Mouse (Mus musculus) T-cell, adult 2 months (primary cell): ENCODE data around the gene Lrmda.
"Not testable (repeated sequence)": the region's sequence is repeated elsewhere in the genome, so short reads cannot be mapped to it uniquely, and the experiment has no call there.

Experiments
- DNase-seq: peaks from one replicate; pipeline ENCODE4 v3.0.0; 2022; ENCODE audit warnings: low spot score

The Lrmda gene

DNA sequence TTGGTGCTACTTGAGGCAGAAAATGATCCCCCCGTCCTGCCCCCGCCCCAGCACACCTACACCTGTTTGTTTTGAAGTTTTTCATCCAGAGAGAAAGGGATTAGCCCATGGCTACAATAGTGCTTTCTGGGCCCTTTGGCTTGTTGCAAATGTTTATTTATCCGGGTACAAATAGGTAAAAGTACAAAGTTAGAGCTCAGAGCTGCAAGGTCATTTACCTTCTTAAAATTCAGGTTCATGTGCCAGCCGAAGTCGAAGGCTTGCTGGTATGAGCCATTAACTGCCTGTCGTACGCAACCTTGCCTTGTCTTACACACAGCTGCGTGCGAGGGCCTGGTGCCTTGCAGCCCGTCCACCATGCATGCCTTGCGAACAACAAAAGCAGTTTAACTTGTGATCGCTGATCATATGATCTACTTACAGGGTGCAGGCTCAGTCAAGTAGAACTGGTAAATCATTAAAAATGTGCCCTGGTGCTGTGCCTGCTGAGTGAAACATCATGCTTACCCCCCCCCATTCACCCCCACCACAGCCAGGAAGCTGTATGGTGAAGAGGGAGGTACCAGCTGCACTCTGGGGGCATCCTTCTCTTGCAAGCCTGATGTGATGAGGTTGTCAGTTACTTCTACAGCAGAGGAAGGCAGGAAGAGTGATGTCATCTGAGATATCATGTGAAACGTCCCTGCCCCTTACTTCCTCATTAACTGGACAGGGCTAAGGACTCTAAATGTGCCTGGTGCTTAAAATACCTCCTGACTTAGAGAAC lies 781.5 kb downstream of the Lrmda start:
- peak; percentile 11 for DNase-seq

DNA sequence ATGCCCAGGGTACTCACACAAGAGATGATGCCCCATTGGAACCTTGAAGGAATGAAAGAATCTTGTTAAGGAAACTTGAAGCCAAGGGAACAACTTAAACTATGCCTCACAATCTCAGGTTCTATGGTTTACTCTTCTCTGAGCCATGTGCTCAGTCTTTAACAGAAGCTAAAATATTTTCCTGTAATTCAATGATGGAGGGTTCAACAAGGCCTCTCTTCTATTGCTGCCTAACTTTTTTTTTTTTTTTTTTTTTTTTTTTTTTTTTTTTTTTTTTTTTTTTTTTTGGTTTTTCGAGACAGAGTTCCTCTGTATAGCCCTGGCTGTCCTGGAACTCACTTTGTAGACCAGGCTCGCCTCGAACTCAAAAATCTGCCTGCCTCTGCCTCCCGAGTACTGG lies 782.2 kb downstream of the Lrmda start:
- DNase-seq: not testable (repeated sequence)

DNA sequence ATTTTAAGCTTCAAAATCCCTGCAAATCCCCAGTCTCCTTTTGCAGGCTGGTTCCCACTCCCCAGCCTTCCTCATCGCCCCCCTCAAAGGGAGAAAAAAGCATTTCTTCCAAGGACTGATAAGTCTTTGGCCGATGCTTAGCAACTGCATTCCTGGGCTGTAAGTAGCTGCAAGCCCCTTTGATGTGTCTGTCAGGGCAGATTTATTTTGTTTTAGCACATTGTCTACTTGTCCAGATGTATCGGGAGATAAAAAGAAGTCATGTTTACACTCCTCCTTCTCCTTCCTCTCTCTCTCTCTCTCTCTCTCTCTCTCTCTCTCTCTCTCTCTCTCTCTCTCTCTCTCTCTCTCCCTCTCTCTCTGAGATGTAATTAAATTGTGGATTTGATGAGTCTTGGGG lies 787.8 kb downstream of the Lrmda start:
- no peak for DNase-seq

DNA sequence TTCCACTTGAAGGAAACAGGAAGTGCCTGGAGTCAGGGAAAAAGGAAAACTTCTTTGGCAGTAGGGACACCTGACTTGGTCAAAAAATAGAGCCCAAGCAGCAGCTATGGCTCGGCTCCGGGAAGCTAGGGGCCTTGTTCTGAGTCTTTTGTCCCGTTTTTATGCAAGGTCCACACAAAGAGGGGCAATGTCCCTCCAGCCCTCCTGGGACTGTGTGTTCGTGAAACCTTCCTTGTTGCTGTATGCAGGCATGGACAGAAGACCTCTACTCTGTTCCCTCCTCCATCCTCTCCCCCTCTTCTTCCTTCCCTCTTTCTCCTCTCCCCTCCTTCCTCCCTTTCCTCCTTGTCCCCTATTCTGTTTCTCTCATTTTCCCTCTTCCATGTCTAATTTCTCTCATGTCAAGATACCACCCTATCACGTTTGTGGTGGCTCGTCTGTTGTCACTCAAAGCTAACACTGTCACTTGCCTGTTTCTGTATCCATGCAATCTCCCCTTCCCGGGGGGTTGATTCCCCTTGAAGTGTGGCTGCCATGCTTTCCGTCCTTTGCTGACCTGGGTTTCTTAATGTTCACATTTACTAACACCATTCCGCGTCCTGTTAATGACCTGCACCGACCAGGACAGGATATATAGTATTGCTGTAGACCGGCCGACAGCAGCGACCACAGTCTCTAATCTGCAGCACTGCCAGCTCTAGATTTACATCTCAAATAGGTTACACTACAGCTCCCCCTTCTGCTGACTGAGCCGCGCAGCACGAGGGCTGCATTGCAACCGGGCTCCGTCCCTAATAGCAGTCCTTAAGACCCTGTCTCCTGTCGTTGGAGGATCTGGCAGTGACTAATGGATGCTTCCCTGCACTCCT lies 788.4 kb downstream of the Lrmda start:
- DNase-seq: no peak

DNA sequence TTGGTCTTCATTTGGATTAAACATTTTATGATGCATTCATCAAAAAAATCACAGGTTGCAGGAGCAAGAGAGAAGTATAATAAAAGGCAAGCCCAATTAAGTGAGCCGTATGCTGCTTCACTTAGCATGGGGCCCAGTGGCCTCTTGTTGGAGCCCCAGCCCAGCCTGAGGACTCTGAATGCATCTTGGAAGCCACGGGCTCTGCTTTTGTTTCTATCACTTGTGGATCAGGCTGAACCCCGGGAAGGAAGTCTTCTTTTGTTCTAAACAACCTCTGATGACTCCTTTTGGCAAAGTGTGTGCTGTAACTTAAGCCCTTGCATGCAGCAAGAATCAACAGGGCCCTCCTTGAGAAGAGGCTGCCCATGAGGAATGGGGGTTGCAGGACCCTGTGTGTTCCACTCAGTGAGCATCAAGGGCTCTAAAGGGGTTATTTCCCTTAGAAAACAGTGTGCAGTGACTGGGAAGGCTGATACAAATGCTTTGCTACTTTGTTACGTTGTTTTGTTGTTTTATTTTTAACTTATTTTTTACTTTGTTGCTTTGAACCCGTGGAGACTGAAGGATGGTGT lies 789.2 kb downstream of the Lrmda start:
- DNase-seq: no peak

DNA sequence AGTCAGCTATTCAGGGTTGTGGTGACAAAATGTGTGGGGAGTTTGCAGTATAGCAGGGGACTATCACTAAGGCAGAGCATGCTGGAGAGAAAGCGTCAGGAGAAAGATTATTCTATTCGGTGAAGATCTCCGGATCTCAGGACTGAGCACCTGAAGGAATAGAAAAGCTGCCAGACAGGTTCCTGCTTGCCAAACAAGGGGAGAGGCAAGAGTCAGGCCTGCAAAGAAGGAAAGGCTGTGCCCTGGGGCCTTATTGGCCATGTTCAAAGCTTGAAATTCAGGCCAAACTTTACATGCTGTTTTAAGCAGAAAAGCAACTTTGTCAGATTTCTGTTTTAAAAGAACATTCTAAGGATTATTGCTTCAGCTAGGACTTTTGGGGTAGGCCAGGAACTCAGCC lies 789.7 kb downstream of the Lrmda start:
- no peak for DNase-seq

DNA sequence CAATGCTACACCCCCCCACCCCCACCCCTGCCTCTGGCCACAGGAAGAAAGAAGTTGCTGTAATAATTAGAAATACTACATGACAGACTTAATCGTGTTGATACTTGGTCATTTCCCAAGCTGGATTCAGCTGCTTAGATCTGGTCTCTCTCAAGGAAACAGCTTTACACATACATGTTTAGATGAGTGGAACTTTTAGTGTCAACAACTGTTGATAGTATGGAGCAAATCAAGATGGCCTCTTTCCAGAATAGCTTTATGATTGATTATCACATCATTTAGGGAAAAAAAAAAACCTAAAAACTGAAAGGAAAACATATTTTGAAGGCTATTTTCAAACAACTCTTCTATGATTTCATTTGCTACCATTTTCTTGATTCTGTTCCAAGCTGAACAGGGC lies 791.0 kb downstream of the Lrmda start:
- no peak for DNase-seq

DNA sequence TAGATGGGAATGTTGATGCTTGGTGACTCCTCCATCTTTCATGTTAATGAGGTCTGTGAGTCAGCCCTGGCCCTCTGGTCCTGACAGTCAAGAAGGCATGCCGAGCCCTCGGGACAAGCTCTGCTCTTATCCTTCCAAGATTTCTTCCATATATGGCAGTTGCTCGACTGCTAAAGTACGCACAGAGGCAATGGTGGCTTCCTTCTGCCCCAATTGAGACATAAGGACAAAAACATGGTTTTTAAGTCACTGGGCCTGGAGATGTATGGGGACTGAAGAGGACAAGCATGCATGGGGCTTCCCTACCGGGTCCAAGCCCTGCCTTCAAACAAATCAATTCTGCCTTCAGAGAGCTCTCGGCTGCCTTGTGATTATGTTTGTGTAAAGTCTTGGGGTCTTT lies 793.3 kb downstream of the Lrmda start:
- DNase-seq: no peak

DNA sequence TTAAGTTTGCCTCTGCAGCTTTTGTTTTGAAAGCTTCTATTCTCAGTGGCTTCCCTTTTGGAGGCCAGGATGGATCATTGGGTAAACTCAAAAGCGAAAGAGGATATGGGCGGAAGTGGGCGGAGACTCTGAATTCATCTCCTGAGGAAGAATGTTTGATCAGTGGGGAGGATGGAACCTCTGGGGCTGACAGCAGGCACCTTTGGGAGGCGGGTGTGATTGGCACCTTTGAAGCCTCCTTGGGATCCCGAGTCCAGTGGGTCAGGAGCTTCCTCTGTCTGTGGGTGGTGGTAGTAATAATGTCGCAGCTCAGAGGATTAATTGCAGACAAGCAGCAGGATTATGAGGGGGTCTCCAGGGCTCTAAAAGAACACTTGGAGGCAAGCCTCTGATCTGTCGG lies 793.9 kb downstream of the Lrmda start:
- DNase-seq: no peak

DNA sequence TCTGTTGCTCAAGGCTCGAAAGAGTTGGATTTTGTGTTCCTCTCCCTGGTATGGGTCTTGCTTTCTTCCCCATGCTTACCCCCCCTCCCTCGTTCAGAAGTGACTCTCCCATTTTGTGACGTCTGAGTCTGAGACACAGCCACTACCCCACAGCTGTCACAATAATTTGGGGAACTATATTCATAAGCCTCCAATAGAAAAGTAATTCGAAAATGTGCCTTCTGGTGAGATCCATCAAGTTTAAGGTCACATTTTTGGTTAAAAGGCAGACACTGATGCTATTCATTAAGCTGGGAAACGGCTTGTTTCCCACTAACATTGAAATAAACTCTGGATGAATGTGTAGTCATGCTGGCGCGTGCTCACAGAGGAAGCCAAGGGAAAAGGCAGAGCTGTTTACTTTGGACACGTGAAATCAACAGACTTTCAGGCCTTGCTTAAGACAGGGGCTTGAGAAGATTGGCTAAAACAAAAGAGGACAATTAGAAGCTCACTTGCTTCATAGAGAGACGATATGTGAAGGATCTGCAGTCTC lies 795.4 kb downstream of the Lrmda start:
- no peak for DNase-seq

DNA sequence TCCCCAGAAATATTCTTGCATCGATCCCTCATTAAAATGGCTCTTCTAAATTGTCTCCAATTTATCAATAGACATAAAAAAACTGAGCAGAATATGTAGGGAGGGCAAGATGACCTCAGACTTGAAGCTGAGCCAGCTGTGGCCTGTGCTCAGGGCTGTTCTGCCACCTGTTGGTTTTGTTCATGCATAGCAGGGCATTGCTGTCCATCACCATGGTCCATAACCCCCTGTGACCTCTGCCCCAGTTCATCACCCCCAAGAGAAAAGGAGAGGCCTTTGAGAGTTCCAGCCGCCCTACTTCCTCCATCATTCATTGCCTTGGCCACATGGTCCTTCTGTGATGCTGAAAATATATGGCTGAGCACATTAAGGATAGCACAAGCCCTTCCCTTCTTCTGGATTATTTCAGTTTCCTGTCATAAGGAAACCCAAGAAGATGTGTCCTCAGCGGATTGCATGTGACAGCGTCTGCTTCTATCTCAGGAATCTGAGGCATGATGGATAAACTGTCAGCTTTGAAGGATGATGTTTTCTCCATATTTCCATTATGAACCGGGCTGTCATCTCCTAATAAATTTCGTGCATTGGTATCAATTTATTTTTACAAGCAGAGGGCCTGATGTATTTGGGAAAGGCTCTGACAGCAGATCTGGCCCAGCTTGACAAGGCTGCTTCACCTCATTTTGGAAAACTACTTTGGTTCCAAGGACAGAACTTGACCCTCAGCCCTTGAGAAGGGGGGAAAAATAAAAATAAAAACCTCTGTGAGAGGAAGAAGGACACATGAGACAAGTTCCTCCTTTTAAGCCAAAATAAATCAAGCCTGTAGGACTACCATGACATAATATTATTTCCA lies 798.1 kb downstream of the Lrmda start:
- no peak for DNase-seq

DNA sequence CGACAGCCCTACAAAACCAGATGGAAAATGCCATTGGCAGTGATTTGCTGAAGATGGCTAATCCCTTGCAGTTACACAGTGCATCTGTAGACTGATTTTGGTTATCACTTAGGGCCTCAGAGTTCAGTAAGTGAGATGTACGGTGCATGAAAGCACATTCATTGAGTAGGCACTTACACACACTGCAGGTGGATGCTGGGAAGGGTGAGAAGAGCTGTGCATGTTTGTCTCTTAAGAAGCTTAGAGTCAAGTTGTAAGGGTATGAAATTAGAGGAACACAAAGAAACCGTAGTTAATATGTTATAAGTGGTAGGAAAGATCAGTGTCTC lies 798.7 kb downstream of the Lrmda start:
- DNase-seq: no peak

DNA sequence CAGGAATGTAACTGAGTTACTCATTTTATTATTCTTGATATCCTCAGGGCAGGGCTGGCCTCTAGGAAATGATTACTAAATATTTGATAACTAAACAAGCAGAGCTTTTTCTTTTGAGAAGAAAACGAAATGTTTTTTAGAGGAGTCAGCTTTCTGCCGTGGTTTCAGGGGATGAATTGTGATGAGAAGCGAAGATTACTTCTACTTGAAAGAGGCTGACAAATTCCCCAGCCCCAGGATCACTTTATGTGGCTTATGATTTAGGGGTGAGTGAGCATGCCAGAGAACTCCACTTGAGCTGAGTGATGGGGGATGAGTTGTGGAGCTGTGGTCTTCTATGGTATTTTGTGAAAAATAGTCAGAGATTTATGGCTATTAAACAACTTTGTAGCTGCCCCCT lies 803.4 kb downstream of the Lrmda start:
- DNase-seq: no peak

DNA sequence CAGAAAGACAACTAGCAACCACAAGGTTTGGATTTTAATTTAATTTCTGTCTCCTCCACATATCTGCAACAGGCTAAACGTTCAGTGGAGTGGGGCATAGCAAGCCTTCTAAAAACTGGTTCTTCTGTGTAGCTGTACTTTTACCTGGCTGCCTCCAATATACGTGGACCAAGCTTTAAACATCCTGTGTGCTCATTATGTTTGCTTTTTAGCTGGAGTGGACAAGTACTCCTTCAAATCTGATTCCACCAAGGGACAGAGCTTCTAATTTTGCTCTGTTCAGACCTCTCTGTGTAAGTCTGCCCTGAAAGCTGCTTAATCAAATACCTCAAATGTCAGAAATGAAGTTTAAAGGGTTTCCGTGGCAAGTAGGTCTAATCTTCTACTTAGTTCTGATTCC lies 807.3 kb downstream of the Lrmda start:
- DNase-seq: no peak

DNA sequence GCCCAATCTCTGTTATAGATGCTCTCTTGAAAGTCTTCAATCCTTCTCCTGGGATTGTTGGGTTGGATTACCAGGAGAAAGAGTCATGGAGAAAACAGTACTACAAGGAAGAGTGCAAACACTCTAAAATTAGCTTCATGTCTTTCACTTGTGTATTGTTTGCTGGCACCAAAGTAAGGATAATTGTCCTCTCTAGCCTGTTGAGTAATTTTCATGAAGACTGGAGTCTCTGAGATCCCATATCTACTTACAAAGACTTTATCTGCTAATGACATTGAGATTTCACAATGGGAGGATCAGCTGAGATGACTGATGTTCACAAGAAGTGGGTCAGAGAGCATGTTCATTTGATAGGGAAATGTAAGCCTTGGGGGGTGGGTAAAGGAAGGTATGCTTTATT lies 817.5 kb downstream of the Lrmda start:
- DNase-seq: no peak

DNA sequence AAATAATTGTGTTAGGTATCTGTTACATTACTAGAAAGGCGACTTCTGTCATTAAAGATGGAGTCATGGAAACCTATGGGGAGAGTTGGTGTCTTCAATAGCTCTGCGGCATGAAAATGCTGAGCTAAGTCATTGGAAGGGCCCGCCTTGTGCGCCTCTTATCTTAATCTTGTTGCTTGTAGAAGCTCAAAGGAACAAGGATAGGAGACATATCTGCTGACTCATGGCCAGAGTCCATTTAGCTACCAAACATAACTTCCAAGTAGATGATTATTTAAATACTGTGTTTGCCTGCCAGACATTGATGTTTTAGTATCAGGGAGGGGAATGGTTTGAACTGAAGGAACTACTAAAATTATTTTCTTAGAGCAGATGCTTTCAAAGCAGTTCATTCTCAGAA lies 821.6 kb downstream of the Lrmda start:
- no peak for DNase-seq

DNA sequence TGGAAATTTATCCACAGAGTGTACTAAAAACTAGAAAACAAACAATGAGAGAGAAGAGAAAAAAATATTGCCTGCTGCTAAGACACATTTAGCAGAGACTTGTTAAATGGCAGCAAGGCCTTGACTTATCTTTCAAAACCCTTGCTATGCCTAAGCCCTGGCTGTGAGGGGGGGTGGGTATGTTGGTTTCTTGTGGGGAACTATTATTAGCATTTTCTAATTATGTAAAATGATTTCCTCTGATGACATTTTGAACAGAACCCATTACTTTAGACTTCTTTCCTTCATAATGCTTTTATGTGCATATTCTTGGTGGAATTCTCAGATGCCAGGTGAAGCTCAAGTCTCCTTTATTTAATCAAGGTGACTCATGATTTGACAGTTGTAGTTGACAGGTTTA lies 824.5 kb downstream of the Lrmda start:
- no peak for DNase-seq

DNA sequence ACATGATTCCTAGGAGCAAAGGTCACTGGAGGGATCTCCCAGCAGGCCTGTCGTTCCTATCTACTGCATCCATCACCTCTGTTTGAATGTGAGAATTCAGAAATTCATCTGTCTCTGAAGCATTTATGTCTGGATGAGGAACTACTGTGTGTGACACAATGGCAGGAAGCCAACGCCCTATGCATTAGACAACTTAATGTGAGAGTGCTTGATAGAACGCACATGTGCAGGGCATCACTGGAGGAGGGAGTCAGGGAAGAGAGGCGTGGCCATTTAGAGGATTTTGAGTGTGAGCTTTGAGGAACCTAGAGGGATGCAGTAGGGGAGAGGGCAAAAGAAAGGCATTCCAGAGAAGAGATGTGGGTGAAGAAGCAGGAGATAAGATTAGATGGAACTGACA lies 825.9 kb downstream of the Lrmda start:
- no peak for DNase-seq

DNA sequence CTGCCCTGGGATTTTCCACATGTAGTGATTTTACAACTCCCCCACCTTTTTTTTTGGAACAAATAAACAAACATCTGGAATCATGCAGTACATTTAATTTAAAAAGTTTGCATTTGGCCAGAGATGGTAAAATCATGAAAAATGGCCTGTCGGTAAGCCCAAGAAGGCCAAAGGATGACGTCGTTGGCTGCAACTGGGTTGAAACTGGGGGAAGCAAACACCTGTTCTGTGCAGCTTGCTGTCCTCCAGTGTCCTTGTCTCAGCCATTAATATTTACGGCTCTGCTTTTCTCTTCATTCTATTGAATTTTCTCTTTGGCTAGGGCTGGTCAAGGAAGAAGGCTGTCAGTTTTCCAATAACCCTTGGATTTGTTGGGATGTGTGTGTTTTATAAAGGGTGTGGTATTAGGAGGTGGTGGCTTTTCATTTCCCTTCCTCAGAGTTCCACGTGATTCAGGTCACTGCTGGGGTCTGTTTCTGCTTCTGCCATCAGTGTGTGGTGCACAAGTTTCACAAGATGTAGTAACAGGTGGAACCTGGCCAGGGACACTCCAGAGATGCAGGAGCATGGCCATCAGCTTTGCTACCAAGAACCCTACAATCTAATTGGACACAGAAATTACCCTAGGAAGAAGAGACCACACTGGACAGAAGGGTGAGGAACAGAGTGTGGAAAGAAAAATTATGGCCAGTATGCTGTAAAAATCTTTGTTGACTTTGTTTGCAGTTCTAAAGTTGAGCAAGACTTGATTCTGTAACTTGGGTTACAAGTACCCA lies 827.7 kb downstream of the Lrmda start:
- no peak for DNase-seq

DNA sequence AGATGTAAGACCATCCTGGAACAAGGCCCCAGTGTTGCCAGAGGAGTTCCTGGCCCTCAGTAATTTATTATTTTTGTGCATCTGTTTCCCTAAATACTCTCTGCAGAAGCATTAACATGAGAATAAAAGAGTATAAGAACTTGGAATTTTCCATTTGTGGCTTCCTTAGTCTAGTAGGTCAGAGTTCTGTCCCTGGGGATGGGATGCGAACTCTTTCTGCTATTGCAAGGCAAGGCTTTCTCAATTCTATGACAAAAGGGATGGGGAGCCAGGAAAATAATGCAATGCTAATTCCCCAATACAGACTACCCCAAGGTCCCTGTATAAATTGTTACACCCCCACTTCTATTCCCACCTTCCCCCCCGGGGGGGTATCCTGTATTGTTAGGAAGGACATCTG lies 829.6 kb downstream of the Lrmda start:
- no peak for DNase-seq

DNA sequence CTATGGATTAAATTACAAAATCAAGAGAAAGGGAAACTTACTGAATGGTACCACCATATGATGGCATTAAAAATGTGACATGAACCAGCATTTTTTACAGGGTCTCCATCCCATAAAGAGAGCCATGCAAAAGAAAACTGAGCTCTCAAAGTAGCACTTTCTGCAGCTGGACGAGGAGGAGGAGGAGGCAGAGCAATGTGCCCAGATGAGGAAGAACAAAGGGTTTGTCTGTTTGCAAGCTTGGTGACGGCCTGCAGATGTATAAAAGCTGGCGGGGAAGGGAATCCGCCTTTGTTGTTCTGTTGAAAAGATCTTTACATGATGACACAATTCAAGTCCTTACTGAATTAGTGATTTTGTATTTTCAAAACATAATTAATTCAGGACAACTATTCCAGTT lies 841.1 kb downstream of the Lrmda start:
- DNase-seq: no peak
